Mouse (Mus musculus): ENCODE measurements around the gene Acly.
A peak's percentile ranks its signal among the peaks of the same experiment; 100 is the strongest.

The Acly gene

DNA sequence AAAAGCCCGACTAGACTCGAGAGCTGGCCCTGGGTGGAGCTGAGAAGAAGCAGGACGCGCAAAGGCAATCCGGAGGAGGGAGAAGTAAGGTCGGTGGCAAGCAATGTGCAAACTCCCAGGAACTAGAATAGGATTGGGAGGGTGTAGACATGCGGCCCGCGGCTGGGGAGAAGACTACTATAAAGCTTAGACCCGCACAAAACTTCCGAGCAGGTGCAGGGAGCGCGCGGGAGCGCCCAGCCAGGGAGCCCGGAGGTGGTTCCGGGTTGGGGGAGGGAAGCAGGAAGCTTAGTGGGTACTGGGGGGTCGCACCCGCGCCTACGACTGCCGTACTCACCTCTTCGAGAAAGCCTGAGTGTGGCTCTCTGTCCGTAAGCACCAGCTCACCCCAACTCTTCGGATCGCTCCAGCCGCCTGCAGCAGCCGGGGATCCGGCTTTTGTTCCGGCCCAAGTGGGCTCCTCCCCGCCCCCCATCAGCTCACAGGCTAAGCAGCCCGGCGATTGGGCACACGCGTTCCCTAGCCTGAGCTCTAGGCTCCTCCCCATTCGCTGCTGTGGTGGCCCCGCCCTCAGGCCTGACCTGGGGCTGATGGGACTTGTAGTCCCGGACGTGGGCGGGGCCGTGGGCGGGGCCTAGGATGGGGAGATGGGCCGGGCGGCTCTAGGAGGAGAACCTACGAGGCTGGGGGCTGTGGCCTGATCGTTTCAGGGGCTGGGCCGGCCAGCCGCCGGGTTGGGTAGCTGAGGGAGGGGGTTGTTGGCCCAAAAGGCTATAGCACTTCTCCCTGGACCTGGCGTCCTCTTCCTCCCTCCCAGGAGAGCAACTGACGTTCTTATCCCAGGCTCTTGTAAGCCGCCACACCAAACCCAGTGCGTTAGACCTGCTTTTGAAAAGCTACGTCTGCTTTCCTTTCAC lies at the start of gene Acly:
Gene Acly (minus strand): TSS at position 543 of the 917 bp plus-strand sequence.
- peak; percentile 87 for DNase-seq (ENCODE audit: extremely low read depth, low read depth, low spot score)

GRCm38 (mm10) chr11:100576256-100576655 lies 48.5 kb upstream of the Acly start:
- no peak for DNase-seq (ENCODE audit: extremely low read depth, low read depth, low spot score)

DNA sequence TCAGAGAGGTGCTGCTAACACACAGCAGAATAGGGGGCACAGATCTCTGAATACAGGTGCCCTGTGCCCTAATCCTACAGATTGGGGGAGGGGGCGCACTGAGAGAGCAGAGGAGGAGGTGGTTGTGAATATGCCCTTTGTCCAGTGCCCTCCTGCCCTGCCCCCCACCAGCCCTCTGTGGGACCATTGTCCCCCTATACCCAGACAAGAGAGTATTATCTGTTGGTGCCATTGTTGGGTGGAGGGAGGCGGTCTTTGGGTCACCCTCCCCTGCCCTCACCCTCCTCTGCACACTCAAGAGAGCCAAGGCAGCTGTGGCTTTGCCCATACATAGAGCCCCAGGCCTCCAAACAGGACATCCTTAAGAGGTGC lies 47.7 kb upstream of the Acly start:
- no peak for DNase-seq (ENCODE audit: extremely low read depth, low read depth, low spot score)

DNA sequence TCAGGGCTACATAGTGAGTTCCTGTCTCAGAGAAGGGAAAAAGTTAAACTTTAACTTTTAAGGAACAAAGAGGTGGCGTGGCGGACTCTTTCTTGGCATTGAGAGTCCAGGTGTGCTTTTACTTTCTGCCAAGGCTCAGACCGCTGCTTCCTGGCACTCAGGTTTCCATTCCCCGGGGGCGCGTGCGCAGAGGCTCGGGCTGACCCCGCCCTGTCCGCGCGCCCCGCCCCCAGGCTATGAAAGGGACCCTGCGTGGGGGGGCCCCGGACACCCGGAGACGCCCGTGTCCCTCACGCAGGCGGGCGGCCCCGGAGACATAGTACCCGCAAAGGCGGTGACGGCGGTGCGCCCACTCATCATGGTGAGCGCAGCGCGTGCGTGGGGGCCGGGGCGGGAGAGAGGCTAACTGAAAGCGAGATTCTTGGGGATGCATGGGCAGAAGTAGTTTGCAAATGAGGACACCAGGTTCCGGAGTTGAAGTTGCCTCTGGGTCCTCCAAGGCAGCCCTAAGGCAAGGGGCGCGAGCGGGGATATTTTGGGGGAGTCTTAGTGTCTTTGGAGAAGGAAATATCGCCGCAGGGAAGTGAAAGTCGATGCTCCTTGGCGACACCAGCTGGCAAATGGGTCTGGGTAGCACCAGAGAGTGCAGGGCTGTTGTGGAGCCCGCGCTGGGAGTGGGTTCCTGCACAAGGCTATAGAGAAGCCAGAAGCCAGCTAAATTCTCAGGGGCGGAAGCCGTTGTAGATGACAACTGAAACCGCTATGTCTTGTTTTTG lies 47.1 kb upstream of the Acly start, which contains the start of gene Cnp:
Gene Cnp (plus strand): TSS at position 197 of the 776 bp plus-strand sequence.
- no peak for DNase-seq (ENCODE audit: extremely low read depth, low read depth, low spot score)

DNA sequence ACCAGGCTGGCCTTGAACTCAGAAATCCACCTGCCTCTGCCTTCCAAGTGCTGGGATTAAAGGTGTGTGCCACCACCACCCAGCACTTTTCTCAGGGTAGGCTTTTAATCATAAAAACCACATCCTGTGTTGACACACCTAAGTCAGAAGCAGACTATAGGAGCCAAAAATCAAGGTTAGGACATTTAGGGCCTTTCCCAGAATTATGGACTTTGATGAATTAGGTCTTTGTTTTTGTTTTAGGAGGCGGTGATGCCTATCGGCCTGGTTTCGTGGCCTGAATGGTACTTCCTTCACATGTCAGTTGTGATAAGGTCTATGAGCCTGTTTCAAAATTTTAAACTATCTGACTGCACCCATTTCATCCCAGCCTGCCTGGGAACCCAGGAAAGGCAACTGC lies 46.4 kb upstream of the Acly start:
- DNase-seq (ENCODE audit: extremely low read depth, low read depth, low spot score) = no peak

GRCm38 (mm10) chr11:100571202-100571567 lies 43.4 kb upstream of the Acly start:
- DNase-seq (ENCODE audit: extremely low read depth, low read depth, low spot score) = no peak

- no peak for DNase-seq (ENCODE audit: extremely low read depth, low read depth, low spot score)
These were observed 42.8 kb upstream of the Acly start for GRCm38 (mm10) chr11:100570430-100571201.

GRCm38 (mm10) chr11:100569789-100570188 lies 42.0 kb upstream of the Acly start:
- DNase-seq (ENCODE audit: extremely low read depth, low read depth, low spot score) = no peak

GRCm38 (mm10) chr11:100568692-100569091 lies 40.9 kb upstream of the Acly start:
- no peak for DNase-seq (ENCODE audit: extremely low read depth, low read depth, low spot score)

- DNase-seq (ENCODE audit: extremely low read depth, low read depth, low spot score) = no peak
These were observed 40.0 kb upstream of the Acly start for GRCm38 (mm10) chr11:100567815-100568245.

DNA sequence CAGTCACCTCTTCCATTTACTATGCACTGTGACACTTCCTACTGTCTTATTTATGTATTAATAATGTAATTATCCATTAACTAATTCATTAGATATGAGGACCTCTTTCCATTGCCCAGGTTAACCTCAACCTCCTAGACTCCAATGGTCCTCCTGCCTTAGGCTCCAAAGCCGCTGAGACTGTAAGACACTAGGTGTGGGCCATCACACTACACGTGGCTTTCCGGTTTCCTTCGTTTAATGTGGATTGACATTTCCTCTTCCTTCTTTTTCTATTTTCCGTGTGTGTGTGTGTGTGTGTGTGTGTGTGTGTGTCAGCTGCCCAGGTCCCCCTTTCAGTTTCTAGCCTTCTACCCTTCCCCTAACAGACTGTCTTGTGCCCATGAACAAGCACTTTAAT lies 39.4 kb upstream of the Acly start:
- DNase-seq (ENCODE audit: extremely low read depth, low read depth, low spot score) = no peak

- DNase-seq (ENCODE audit: extremely low read depth, low read depth, low spot score) = no peak
These were observed 36.9 kb upstream of the Acly start for GRCm38 (mm10) chr11:100564703-100565102.

- no peak for DNase-seq (ENCODE audit: extremely low read depth, low read depth, low spot score)
These were observed 36.5 kb upstream of the Acly start for GRCm38 (mm10) chr11:100564297-100564696.

- DNase-seq (ENCODE audit: extremely low read depth, low read depth, low spot score) = no peak
These were observed 33.9 kb upstream of the Acly start for GRCm38 (mm10) chr11:100561748-100562147.

DNA sequence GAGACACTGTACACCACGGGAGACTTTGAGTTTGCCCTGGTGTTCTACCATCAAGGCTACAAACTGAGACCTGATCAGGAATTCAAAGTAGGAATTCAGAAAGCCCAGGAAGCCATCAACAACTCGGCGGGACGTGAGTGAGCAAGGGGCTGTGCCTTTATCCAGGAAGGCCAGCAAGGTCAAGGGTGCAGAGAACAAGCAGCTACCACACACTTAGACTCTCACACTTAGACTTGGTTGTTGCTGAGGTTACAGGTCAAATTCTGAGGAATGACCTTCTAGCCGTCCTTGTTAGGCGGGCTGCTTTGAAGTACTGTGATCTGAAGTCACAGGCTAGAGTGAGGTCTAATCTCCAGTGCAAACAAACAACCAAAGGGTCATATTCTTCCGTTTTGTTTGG lies 31.7 kb upstream of the Acly start:
- DNase-seq (ENCODE audit: extremely low read depth, low read depth, low spot score) = no peak

- DNase-seq (ENCODE audit: extremely low read depth, low read depth, low spot score) = no peak
These were observed 29.8 kb upstream of the Acly start for GRCm38 (mm10) chr11:100557563-100557962.

DNA sequence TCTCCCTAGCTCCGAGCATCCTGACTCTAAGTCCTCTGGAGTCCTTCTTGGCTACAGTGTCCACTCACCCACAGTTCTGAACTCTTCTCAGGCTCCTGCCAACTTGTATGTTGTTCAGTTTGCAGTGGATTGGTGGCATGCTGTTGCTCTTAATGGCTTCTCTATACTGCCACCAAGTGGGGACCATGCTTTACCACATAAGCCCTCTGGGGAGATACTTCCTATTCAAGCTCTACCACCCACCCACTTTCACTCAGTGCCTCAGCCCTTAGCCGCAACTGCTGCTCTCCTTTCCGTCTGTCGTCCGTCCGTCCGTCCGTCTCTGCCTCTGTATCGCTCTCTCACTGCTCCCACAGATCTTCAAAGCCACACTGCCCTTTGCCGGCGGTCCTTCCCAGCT lies 27.8 kb upstream of the Acly start:
- DNase-seq (ENCODE audit: extremely low read depth, low read depth, low spot score) = peak; percentile 61

- no peak for DNase-seq (ENCODE audit: extremely low read depth, low read depth, low spot score)
These were observed 25.0 kb upstream of the Acly start for GRCm38 (mm10) chr11:100552842-100553241.

GRCm38 (mm10) chr11:100550101-100550500 lies 22.3 kb upstream of the Acly start:
- no peak for DNase-seq (ENCODE audit: extremely low read depth, low read depth, low spot score)

DNA sequence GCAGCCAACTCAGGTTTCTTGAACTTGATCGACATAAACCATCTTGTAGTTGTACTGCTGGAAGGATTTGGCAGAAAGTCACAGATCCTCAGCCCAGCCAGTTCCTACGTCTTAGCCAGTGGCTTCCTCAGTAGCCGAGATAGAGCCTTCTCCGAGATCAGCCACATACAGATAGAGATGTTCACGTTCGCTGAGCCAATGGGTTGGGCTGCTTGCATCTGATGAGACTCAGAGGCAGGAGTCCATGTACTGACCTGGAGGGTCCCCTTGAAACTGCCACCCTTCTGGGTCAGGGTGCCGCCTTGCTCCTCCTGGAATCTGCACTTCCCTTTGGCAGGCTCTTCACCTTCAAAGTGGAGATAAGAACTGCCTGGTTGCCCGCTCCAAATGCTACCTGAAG lies 21.7 kb upstream of the Acly start:
- no peak for DNase-seq (ENCODE audit: extremely low read depth, low read depth, low spot score)

GRCm38 (mm10) chr11:100548141-100548540 lies 20.3 kb upstream of the Acly start:
- DNase-seq (ENCODE audit: extremely low read depth, low read depth, low spot score) = no peak
